Mouse (Mus musculus): ENCODE results near the gene Dip2a.

GRCm38 (mm10) chr10:76253536-76253935 lies 91.6 kb downstream of the Dip2a start, which contains the start of gene S100b:
- TF ChIP-seq CTCF (IDR thresholded peaks at IDR 0.05; ENCODE audit: low read depth) (no peak), EP300 (optimal IDR thresholded peaks at IDR 0.05) (no peak)
